Mouse (Mus musculus): ENCODE results near the gene Endov.
A peak's percentile ranks its signal among the peaks of the same experiment; 100 is the strongest.

Gene Endov

GRCm38 (mm10) chr11:119545741-119546495 lies 54.8 kb downstream of the Endov start:
- DNase-seq (ENCODE audit: low spot score in 2 of 2), result peak in 1 of 2 experiments; percentile 35

- DNase-seq (ENCODE audit: low spot score in 2 of 2), result no peak
Measured at GRCm38 (mm10) chr11:119546496-119547182, 55.5 kb downstream of the Endov start.

- peak; percentile 69 to 82 for DNase-seq (ENCODE audit: low spot score in 2 of 2)
Measured at GRCm38 (mm10) chr11:119547183-119547921, 56.2 kb downstream of the Endov start, which contains the start of gene Nptx1. Nptx1 (minus strand) TSS chr11:119547753.

GRCm38 (mm10) chr11:119547951-119548591 lies 56.9 kb downstream of the Endov start:
- DNase-seq (ENCODE audit: low spot score in 2 of 2), result peak; percentile 43 to 52

GRCm38 (mm10) chr11:119548741-119549370 lies 57.7 kb downstream of the Endov start:
- peak in 1 of 2 experiments; percentile 41 for DNase-seq (ENCODE audit: low spot score in 2 of 2)

- peak in 1 of 2 experiments; percentile 37 for DNase-seq (ENCODE audit: low spot score in 2 of 2)
Measured at GRCm38 (mm10) chr11:119549371-119549811, 58.2 kb downstream of the Endov start.

GRCm38 (mm10) chr11:119550546-119551335 lies 59.6 kb downstream of the Endov start:
- no peak for DNase-seq (ENCODE audit: low spot score in 2 of 2)

GRCm38 (mm10) chr11:119551468-119551867 lies 60.3 kb downstream of the Endov start:
- DNase-seq (ENCODE audit: low spot score in 2 of 2), result no peak

GRCm38 (mm10) chr11:119552301-119552700 lies 61.2 kb downstream of the Endov start:
- no peak for DNase-seq (ENCODE audit: low spot score in 2 of 2)

GRCm38 (mm10) chr11:119552902-119553802 lies 62.0 kb downstream of the Endov start:
- DNase-seq (ENCODE audit: low spot score in 2 of 2), result peak in 1 of 2 experiments; percentile 27

- no peak for DNase-seq (ENCODE audit: low spot score in 2 of 2)
Measured at GRCm38 (mm10) chr11:119554706-119555105, 63.6 kb downstream of the Endov start.

GRCm38 (mm10) chr11:119555170-119555569 lies 64.0 kb downstream of the Endov start:
- DNase-seq (ENCODE audit: low spot score in 2 of 2), result no peak

GRCm38 (mm10) chr11:119557940-119558869 lies 67.1 kb downstream of the Endov start:
- DNase-seq (ENCODE audit: low spot score in 2 of 2), result no peak

GRCm38 (mm10) chr11:119558870-119559610 lies 67.9 kb downstream of the Endov start:
- no peak for DNase-seq (ENCODE audit: low spot score in 2 of 2)
